Mouse (Mus musculus) adipocyte (in vitro differentiated cells): ENCODE measurements around the gene Zfp747.

Experiments used
- DNase-seq: peaks from one replicate; pipeline ENCODE4 v3.0.0-alpha.2; 2016; ENCODE audit warnings: low spot score

Zfp747 gene

GRCm38 (mm10) chr7:127333240-127333639 lies 42.6 kb downstream of the Zfp747 start:
- DNase-seq = no peak

DNA sequence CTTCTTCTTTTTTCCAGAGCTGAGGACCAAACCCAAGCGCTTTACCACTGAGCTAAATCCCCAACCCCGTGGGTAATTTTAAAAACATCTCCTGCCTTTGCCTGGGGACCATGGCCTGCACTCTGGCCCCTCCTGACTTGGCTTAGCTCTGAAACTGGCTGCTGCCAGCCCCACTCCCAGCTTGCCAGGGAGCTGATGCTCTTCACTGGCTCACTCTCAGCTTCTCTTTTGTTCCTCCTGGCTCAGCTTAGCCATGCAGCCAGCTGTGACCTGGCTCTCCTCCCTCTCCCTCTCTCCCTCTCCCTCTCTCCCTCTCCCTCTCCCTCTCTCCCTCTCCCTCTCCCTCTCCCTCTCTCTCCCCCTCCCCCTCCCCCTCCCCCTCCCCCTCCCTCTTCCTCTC lies 49.2 kb downstream of the Zfp747 start:
- peak; percentile 41 for DNase-seq

GRCm38 (mm10) chr7:127325550-127325949 lies 50.3 kb downstream of the Zfp747 start:
- DNase-seq = no peak

DNA sequence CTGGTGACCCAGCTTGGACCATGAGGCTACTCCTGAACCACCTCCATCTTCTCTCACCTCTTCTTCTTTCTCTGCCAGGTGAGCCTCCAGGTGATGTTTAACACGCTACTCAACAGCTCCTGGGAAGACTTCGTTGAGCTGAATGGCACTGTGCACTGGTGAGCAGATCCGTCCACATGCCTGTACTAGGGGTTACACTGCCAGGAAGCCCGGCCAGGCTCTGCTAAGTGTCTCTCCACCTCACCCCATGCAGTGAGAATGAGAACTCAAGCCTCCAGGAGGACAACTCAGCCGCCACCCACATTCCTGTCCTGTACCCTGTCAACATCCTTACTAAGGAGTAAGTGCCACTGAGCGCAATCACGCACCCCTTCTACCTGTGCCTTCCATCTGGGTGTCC lies 50.9 kb downstream of the Zfp747 start:
- no peak for DNase-seq
